ENCODE assay signal across 7 mouse cellular contexts in the genomic region with DNA sequence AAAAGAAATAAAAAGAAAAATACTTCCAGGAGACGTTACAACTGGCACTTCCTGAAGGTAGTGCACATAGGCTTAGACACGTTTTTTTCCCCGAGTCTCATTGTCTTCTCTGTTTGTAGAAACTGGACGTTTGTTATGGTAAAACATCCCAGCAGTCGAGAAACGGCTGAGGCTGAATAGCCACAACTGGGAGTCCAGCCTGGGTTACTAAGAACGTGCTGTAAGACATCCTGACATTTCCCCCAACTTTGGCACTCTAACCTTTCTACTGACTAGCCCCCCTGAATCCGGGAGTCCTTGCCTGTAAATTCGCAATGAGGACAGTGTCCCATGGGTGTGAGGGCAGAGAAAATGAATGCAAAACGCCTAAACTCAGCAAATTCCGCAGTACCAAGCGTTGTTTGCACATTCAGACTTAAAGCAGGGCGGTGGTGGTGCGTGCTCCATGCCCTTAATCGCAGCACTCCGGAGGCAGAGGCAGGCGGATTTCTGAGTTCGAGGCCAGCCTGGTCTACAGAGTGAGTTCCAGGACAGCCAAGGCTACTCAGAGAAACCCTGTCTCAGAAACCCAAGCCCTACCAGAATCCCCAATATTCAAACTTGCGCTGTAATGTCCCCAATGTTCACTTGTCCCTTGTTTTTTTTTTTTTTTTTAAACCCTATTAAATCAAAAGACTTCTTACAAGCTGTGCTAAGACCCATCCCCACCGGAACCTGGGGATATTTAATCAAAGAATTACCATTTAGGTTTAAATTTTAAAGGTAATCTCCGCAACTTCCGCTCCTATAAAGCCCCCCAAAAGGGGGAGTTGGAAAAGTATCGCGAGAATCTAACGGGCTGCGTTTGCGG. TPM values are rescaled to one million over a fixed set of nuclear protein-coding genes. Genes with fewer than 3 reads are reported as not detected.
DNase-seq lines count a peak whose midpoint lies in the region; ATAC-seq and TF ChIP-seq lines count a peak whose summit lies in the region.

No protein-coding gene starts in this region.

- H3K4me1 ChIP-seq in E14TG2a.4 (replicated peaks; ENCODE audit: low read depth, low read length): peaks cover 58% of the 10 kb centered on the region
- H3K4me1 ChIP-seq in embryonic facial prominence, embryonic 13.5 days: peaks cover 15% of the 10 kb centered on the region
- H3K4me1 ChIP-seq in hindbrain, embryonic 10.5 days (replicated peaks): peaks cover 20% of the 10 kb centered on the region

- H3K36me3 ChIP-seq in E14TG2a.4 (ENCODE audit: insufficient read depth, low read length): peaks cover 29% of the 10 kb centered on the region
- H3K36me3 ChIP-seq in embryonic facial prominence, embryonic 13.5 days: no peaks in the 10 kb centered on the region
- H3K36me3 ChIP-seq in hindbrain, embryonic 10.5 days: peaks cover 9% of the 10 kb centered on the region

- peak overlapping the region; percentile 100 for H3K9ac ChIP-seq in embryonic facial prominence, embryonic 13.5 days

- intact Hi-C loops in left cerebral cortex, postnatal 14 days (cut with DNase I): no loop called here

- WGBS in embryonic facial prominence, embryonic 13.5 days: 3% methylated on average over 27 of the region's 27 CpGs
- 2% methylated on average over 27 of the region's 27 CpGs for WGBS in hindbrain, embryonic 10.5 days

- H3K4me3 ChIP-seq in E14TG2a.4 (replicated peaks; ENCODE audit: low read length): peak overlapping the region; percentile 98
- H3K4me3 ChIP-seq in embryonic facial prominence, embryonic 13.5 days: peak overlapping the region; percentile 91
- H3K4me3 ChIP-seq in hindbrain, embryonic 10.5 days: peak overlapping the region; percentile 83

- DNase-seq in T-cell, adult 2 months (ENCODE audit: low spot score): peak; percentile 42
- peak; percentile 51 for DNase-seq in hindbrain, embryonic 10.5 days (ENCODE audit: low spot score)
- DNase-seq in left cerebral cortex, postnatal 14 days (ENCODE audit: low spot score in 2 of 2): peak; percentile 9 to 12
- peak; percentile 21 to 34 for DNase-seq in spleen, postnatal 36 days (ENCODE audit: low spot score in 2 of 2)

- H3K27ac ChIP-seq in embryonic facial prominence, embryonic 13.5 days: peak overlapping the region; percentile 100
- H3K27ac ChIP-seq in hindbrain, embryonic 10.5 days: peak overlapping the region; percentile 99

- ATAC-seq in embryonic facial prominence, embryonic 13.5 days (ENCODE audit: insufficient number of reproducible peaks, insufficient read depth, low FRiP score, low TSS enrichment, low read depth): no peak; the same call in 1 of the 2 replicates
- ATAC-seq in megakaryocyte progenitor cell, adult 5-6 weeks (replicated peaks; ENCODE audit: poor library complexity): 0 out of 2 replicates have a peak, but pooled peaks have one; percentile 14

- H3K27me3 ChIP-seq in E14TG2a.4 (ENCODE audit: insufficient read depth, low read length): no peaks in the 10 kb centered on the region
- H3K27me3 ChIP-seq in embryonic facial prominence, embryonic 13.5 days: no peaks in the 10 kb centered on the region
- H3K27me3 ChIP-seq in hindbrain, embryonic 10.5 days (ENCODE audit: insufficient read depth, poor library complexity, severe bottlenecking): no peaks in the 10 kb centered on the region

- no peaks in the 10 kb centered on the region for H3K9me3 ChIP-seq in E14TG2a.4 (ENCODE audit: low read length)
- no peaks in the 10 kb centered on the region for H3K9me3 ChIP-seq in embryonic facial prominence, embryonic 13.5 days
- H3K9me3 ChIP-seq in hindbrain, embryonic 10.5 days: no peaks in the 10 kb centered on the region

- peak overlapping the region; percentile 73 for H3K4me2 ChIP-seq in embryonic facial prominence, embryonic 13.5 days

- no peak for TF ChIP-seq CTCF in E14TG2a.4 (conservative IDR thresholded peaks at IDR 0.05; ENCODE audit: low read length)

RNA-seq across cellular contexts. Expression of gene Cdk12, which starts 0.8 kb away (rescaled TPM):
- polyA plus RNA-seq in embryonic facial prominence, embryonic 13.5 days (2015; fragmentation: Nextera tagmentation; extraction: Ambion mirVana): 14.3 and 16.2 TPM in 2 replicates
- polyA plus RNA-seq in hindbrain, embryonic 10.5 days (2016; fragmentation: Nextera tagmentation; extraction: Ambion mirVana): 10.2 and 12.6 TPM in 2 replicates
- 10 to 100 TPM; 34.2 to 34.8 TPM for total RNA-seq in left cerebral cortex, postnatal 14 days (2021)
- total RNA-seq in megakaryocyte progenitor cell, adult 5-6 weeks (2015): 49.4 and 51.0 TPM in 2 replicates
- total RNA-seq in megakaryocyte progenitor cell, adult 5-6 weeks (2017): 49.6 and 58.0 TPM in 2 replicates

RNA-seq across cellular contexts. Expression of gene Med1, which starts 8.9 kb away (rescaled TPM):
- 78.3 and 78.4 TPM in 2 replicates for polyA plus RNA-seq in embryonic facial prominence, embryonic 13.5 days (2015; fragmentation: Nextera tagmentation; extraction: Ambion mirVana)
- polyA plus RNA-seq in hindbrain, embryonic 10.5 days (2016; fragmentation: Nextera tagmentation; extraction: Ambion mirVana): 62.8 and 73.0 TPM in 2 replicates
- total RNA-seq in left cerebral cortex, postnatal 14 days (2021): 10 to 100 TPM; 46.9 to 52.8 TPM
- total RNA-seq in megakaryocyte progenitor cell, adult 5-6 weeks (2015): 86.9 and 89.2 TPM in 2 replicates
- 39.1 and 47.9 TPM in 2 replicates for total RNA-seq in megakaryocyte progenitor cell, adult 5-6 weeks (2017)

RNA-seq across cellular contexts. Expression of gene Fbxl20, which starts 51.8 kb away (rescaled TPM):
- 22.5 and 28.8 TPM in 2 replicates for polyA plus RNA-seq in embryonic facial prominence, embryonic 13.5 days (2015; fragmentation: Nextera tagmentation; extraction: Ambion mirVana)
- 23.4 and 23.8 TPM in 2 replicates for polyA plus RNA-seq in hindbrain, embryonic 10.5 days (2016; fragmentation: Nextera tagmentation; extraction: Ambion mirVana)
- 10 to 100 TPM; 31.1 to 35.7 TPM for total RNA-seq in left cerebral cortex, postnatal 14 days (2021)
- total RNA-seq in megakaryocyte progenitor cell, adult 5-6 weeks (2015): 6.2 and 7.4 TPM in 2 replicates
- 6.7 and 9.6 TPM in 2 replicates for total RNA-seq in megakaryocyte progenitor cell, adult 5-6 weeks (2017)
